Mouse (Mus musculus) ES-Bruce4 (cell line): Measurements from ENCODE around the gene Srl. TPM values are rescaled to one million over a fixed set of nuclear protein-coding genes. Genes with fewer than 3 reads are reported as not detected.

ENCODE experiments used
- H3K27ac ChIP-seq: 2 replicates; pipeline ENCODE4 v1.5.1; 2012; ENCODE audit warnings: low read length, inconsistent platforms; ENCODE audit not compliant: insufficient read depth
- H3K27me3 ChIP-seq: 2 replicates; pipeline ENCODE4 v1.6.1; 2012; ENCODE audit warnings: mild to moderate bottlenecking, low read length, inconsistent platforms; ENCODE audit not compliant: control insufficient read depth, poor library complexity, insufficient read depth, severe bottlenecking
- H3K36me3 ChIP-seq: 2 replicates; pipeline ENCODE4 v1.6.1; 2012; ENCODE audit warnings: inconsistent platforms, mild to moderate bottlenecking, low read length, moderate library complexity; ENCODE audit not compliant: control insufficient read depth, poor library complexity, insufficient read depth, severe bottlenecking
- H3K4me1 ChIP-seq: one replicate; pipeline ENCODE4 v1.8.1; 2011; ENCODE audit warnings: low read length; ENCODE audit not compliant: control insufficient read depth, insufficient read depth
- H3K4me3 ChIP-seq: 2 replicates; pipeline ENCODE4 v1.5.1; 2011; ENCODE audit warnings: low read depth, mild to moderate bottlenecking, low read length
- H3K9ac ChIP-seq: 2 replicates; pipeline ENCODE4 v1.6.1; 2012; ENCODE audit warnings: low read depth, mild to moderate bottlenecking, inconsistent platforms; ENCODE audit not compliant: poor library complexity, severe bottlenecking
- H3K9me3 ChIP-seq: replicated peaks from 2 replicates; pipeline ENCODE4 v1.6.1; 2012; ENCODE audit warnings: mild to moderate bottlenecking, low read length, inconsistent platforms; ENCODE audit not compliant: control insufficient read depth, poor library complexity, insufficient read depth, severe bottlenecking
- CTCF ChIP-seq: IDR thresholded peaks from one replicate; pipeline ENCODE4 v1.8.1; 2011; ENCODE audit warnings: low read depth, low read length
- EP300 ChIP-seq: IDR thresholded peaks from 2 replicates; pipeline ENCODE4 v1.6.1; 2011; ENCODE audit warnings: low read depth, low read length; ENCODE audit not compliant: insufficient read depth
- POLR2A ChIP-seq: IDR thresholded peaks from one replicate; pipeline ENCODE4 v1.8.1; 2011; ENCODE audit warnings: low read length; ENCODE audit not compliant: insufficient read depth
- polyA plus RNA-seq: library from polyadenylated mRNA; stranded (reverse); fragments of >200 nt; gene quantifications from 2 replicates; pipeline ENCODE4 v1.2.4, GENCODE M21; 2011; ENCODE audit warnings: low read depth; ENCODE audit not compliant: missing spikeins, insufficient read depth, insufficient read length

Srl gene
- polyA plus RNA-seq, 1 experiment, result 30.0 TPM

DNA sequence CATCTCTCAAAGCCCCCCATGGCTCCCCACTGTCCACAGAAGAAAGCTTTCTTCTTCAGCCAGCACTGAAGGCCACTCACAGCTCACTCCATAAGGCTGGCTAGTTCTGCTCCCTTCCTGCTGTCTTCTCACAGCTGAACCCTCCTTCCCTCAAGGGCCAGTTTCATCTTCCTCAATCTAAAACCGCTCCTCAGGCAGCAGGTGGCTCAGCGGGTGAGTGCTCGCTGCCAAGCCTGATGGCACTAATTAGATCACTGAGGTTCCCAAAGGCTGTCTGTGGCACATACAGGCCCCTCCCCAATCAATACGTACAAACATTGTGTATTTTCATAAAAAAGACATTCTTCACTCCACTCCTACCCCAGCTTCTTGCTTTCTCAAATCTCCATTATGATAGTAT, 22.5 kb downstream of the Srl start:
- no peaks in the 10 kb centered on the region for H3K9me3 ChIP-seq
- H3K9ac ChIP-seq, result no peak overlapping the region
- no peak overlapping the region for H3K27ac ChIP-seq
- no peaks in the 10 kb centered on the region for H3K27me3 ChIP-seq
- H3K36me3 ChIP-seq, result no peaks in the 10 kb centered on the region
- no peak overlapping the region for H3K4me3 ChIP-seq
- TF ChIP-seq POLR2A (no peak), EP300 (no peak), CTCF (no peak)
- peaks cover 3% of the 10 kb centered on the region for H3K4me1 ChIP-seq

DNA sequence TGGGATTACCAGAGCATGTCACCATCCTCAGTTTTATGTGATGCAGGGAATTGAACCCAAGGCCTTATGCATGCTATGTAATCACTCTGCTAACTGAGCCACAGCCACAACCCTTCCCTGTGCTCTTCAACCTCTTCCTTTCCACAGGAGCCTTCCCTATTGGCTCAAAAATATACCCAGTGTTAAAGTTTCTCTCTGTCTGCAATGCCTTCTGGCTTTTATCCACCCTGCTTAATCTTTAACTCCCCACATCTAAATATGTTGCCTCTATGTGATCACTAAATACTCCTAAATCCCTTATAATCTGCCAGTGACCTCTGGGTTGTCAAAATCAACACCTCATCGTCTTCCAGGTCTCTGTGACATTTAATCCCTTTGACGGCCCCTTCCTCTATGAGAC, 23.7 kb downstream of the Srl start:
- TF ChIP-seq CTCF (no peak), POLR2A (no peak), EP300 (no peak)
- H3K27ac ChIP-seq, result no peak overlapping the region
- no peaks in the 10 kb centered on the region for H3K9me3 ChIP-seq
- H3K4me1 ChIP-seq, result peaks cover 3% of the 10 kb centered on the region
- H3K36me3 ChIP-seq, result no peaks in the 10 kb centered on the region
- H3K4me3 ChIP-seq, result no peak overlapping the region
- H3K27me3 ChIP-seq, result no peaks in the 10 kb centered on the region
- H3K9ac ChIP-seq, result no peak overlapping the region

DNA sequence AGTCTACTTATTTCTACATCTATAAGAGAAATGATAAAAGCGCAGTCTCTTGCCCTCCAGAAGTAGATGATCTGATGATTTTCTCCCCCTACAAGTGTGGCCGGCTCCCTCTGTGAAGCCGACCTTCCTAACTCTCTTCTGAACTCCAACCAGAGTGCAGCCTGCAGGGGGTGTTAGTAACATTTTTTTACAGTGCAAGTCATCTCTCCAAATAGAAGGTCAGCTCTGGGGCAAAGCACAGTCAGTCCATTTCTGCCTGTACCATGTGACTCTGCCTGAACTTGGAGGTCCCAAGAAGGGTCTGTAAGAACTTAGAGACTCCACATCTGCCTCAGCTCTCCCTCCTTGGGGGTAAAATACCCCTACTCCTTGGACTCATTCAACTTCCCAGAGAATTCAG, 27.2 kb downstream of the Srl start:
- Histone ChIP-seq H3K27me3 (no peaks in the 10 kb centered on the region), H3K9me3 (no peaks in the 10 kb centered on the region), H3K4me3 (no peak overlapping the region), H3K4me1 (no peaks in the 10 kb centered on the region), H3K36me3 (no peaks in the 10 kb centered on the region), H3K27ac (no peak overlapping the region), H3K9ac (no peak overlapping the region)
- TF ChIP-seq EP300 (no peak), CTCF (no peak), POLR2A (no peak)

DNA sequence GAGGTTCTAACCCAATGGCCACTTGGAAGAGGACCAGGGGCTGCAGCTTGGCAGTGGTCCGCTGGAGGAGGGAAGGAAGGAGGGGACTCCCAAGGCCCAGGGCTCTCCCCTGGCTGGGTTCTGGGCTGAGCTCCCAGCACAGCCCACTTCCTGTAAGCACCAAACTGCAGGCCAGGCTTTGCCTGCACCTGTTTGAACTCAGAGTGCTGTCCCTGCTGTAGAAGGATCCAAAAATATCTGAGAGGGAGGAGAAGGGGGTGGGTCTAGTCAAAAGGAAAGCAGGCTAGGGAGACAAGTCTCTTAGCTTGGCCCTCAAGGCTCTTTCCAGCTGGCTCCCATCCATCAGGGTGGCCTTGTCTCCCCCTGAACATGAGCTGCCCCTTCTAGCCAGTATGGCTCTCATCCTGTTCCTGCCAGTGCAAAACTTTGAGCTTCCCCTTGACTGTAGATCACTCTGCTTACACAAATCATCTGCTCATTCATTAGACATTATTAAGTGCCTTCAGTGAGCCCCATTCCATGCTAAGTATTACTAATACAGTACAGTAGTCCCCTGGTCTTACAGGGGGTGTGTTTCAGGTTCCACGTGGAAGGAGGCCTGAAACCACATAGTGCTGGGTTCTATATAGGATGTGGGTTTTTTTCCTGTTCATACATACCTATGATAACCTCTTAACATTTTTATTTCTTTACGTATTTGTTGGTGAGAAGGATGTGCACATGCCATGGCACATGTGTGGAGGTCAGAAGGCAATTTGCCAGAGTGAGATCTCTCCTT, 28.8 kb downstream of the Srl start:
- H3K9me3 ChIP-seq, result no peaks in the 10 kb centered on the region
- no peak overlapping the region for H3K27ac ChIP-seq
- H3K4me3 ChIP-seq, result no peak overlapping the region
- no peak overlapping the region for H3K9ac ChIP-seq
- TF ChIP-seq CTCF, result no peak
- TF ChIP-seq EP300, result no peak
- TF ChIP-seq POLR2A, result no peak
- no peaks in the 10 kb centered on the region for H3K27me3 ChIP-seq
- no peaks in the 10 kb centered on the region for H3K36me3 ChIP-seq
- no peaks in the 10 kb centered on the region for H3K4me1 ChIP-seq

DNA sequence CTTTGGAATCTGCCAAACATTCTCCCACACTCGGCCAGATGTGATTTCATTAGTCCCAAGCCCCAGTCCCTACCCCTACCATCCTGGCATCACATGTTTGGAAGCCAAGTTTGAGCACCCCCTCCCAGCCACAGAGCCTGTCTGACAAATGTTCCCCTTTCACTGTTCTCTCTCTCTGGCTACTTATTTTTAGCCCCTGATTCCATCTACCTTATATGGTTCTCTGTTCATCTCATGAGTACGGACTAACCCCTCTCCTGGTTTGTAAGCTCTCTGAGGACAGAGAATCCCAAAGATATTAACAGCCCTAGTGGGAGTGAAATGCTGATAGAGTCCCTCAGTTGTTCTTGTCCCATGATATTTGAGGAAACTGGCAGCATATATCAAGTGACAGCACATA, 30.2 kb downstream of the Srl start:
- Histone ChIP-seq H3K9me3 (no peaks in the 10 kb centered on the region), H3K27me3 (no peaks in the 10 kb centered on the region), H3K4me3 (no peak overlapping the region), H3K4me1 (no peaks in the 10 kb centered on the region), H3K9ac (no peak overlapping the region), H3K36me3 (no peaks in the 10 kb centered on the region), H3K27ac (no peak overlapping the region)
- TF ChIP-seq CTCF, result no peak
- TF ChIP-seq POLR2A, result no peak
- no peak for TF ChIP-seq EP300

DNA sequence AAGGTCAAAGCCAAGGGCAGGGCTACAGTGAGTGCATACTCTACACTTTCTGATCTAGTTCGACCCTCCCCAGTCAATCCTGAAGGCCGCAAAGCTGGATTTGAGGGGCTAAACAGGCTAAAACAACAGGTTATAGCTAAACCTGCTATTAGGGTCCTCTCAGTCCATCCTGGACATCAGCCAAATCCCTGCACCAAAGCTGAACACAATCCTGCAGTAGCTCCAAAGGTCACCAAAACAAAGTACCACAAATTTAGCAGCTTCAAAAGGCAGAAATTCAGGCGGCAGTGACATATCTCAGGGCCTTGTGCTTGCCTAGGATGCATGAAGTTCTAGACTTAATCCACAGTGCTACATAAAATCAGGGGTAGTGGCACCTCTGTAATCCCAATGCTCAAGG, 35.4 kb downstream of the Srl start:
- Histone ChIP-seq H3K27me3 (no peaks in the 10 kb centered on the region), H3K4me3 (no peak overlapping the region), H3K9me3 (no peaks in the 10 kb centered on the region), H3K9ac (no peak overlapping the region), H3K36me3 (no peaks in the 10 kb centered on the region), H3K27ac (no peak overlapping the region), H3K4me1 (no peaks in the 10 kb centered on the region)
- TF ChIP-seq EP300 (no peak), CTCF (no peak), POLR2A (no peak)
